16 mouse cellular contexts compared by ENCODE assay signal in genomic region chr3:104585303-104585702, GRCm38 (mm10). TPM values are rescaled to one million over a fixed set of nuclear protein-coding genes. Genes with fewer than 3 reads are reported as not detected.
DNase-seq lines count a peak whose midpoint lies in the region; ATAC-seq lines count a peak whose summit lies in the region.
"Had no signal": no experiment of that assay in that cellular context is flagged by ENCODE, and none has a peak within 500 bp of the region (broad histone marks: within the 10 kb centered on the region; RNA-seq: fewer than 3 reads in every experiment).

No protein-coding gene starts in this region.

- no peak overlapping the region; the same call in 1 of the 2 replicates for H3K27ac ChIP-seq in liver, embryonic 13.5 days
- H3K27ac ChIP-seq: hindbrain, embryonic 13.5 days; left cerebral cortex, adult 2 months; limb, embryonic 13.5 days; midbrain, embryonic 13.5 days had no signal

- no peak overlapping the region for H3K9ac ChIP-seq in liver, embryonic 13.5 days
- H3K9ac ChIP-seq: hindbrain, embryonic 13.5 days; limb, embryonic 13.5 days; midbrain, embryonic 13.5 days had no signal

- H3K27me3 ChIP-seq in liver, embryonic 13.5 days: no peaks in the 10 kb centered on the region
- H3K27me3 ChIP-seq: hindbrain, embryonic 13.5 days; limb, embryonic 13.5 days; midbrain, embryonic 13.5 days had no signal

- H3K4me3 ChIP-seq in liver, embryonic 13.5 days (replicated peaks): no peak overlapping the region
- H3K4me3 ChIP-seq: hindbrain, embryonic 13.5 days; left cerebral cortex, adult 2 months; limb, embryonic 13.5 days; midbrain, embryonic 13.5 days had no signal

- H3K36me3 ChIP-seq in liver, embryonic 13.5 days: no peaks in the 10 kb centered on the region
- H3K36me3 ChIP-seq: hindbrain, embryonic 13.5 days; limb, embryonic 13.5 days; midbrain, embryonic 13.5 days had no signal

- 27% methylated on average over 6 of the region's 6 CpGs for WGBS in liver, embryonic 13.5 days (ENCODE audit: insufficient replicate concordance)

- DNase-seq in adrenal gland, postnatal 36 days: peak; percentile 9 to 28
- DNase-seq in adrenal gland, adult 18-20 months (ENCODE audit: low spot score in 2 of 2): no peak
- DNase-seq in testis, postnatal 14 days (ENCODE audit: low spot score): peak; percentile 16
- no peak for DNase-seq in testis, postnatal 10 days (ENCODE audit: low spot score)
- DNase-seq in liver, embryonic 13.5 days: peak; percentile 31
- no peak for DNase-seq in frontal cortex, postnatal 25 days (ENCODE audit: low spot score in 2 of 2)
- no peak for DNase-seq in kidney, postnatal 36 days
- DNase-seq in frontal cortex, postnatal 14 days (ENCODE audit: low spot score in 2 of 2): no peak
- DNase-seq: cerebellum, postnatal 10 days; kidney, adult 9 months; lung, postnatal 10 days; thymus, postnatal 4 days had no signal

- ATAC-seq in liver, embryonic 13.5 days (ENCODE audit: low read depth): peak; percentile 97
- ATAC-seq: midbrain, embryonic 13.5 days had no signal

- H3K4me1 ChIP-seq in liver, embryonic 13.5 days (replicated peaks): peaks cover 10% of the 10 kb centered on the region
- H3K4me1 ChIP-seq: hindbrain, embryonic 13.5 days; midbrain, embryonic 13.5 days had no signal

- H3K9me3 ChIP-seq in liver, embryonic 13.5 days (replicated peaks): no peaks in the 10 kb centered on the region
- H3K9me3 ChIP-seq: hindbrain, embryonic 13.5 days; limb, embryonic 13.5 days; midbrain, embryonic 13.5 days had no signal

- H3K4me2 ChIP-seq in liver, embryonic 13.5 days: 0 out of 2 replicates have a peak overlapping the region, but pooled peaks have one; percentile 2
- H3K4me2 ChIP-seq: hindbrain, embryonic 13.5 days; limb, embryonic 13.5 days; midbrain, embryonic 13.5 days had no signal

RNA-seq across cellular contexts. Expression of gene Slc16a1, which starts 53.2 kb away (rescaled TPM):
- 10 to 100 TPM; 34.4 to 62.7 TPM for total RNA-seq in adrenal gland, postnatal 36 days (2021)
- total RNA-seq in adrenal gland, adult 18-20 months (2021): 100 to 1,000 TPM in 1 of 2 experiments, 10 to 100 TPM in 1; 49.3 to 122 TPM
- polyA plus RNA-seq in liver, embryonic 13.5 days (2015; fragmentation: Nextera tagmentation; extraction: Ambion mirVana): 81.9 and 106 TPM in 2 replicates

Comparison
In these comparisons a context has a peak if more than half of its experiments do, and no peak if none do; other contexts are left out.
1. DNase-seq: peak in adrenal gland, postnatal 36 days (2 of 2), testis, postnatal 14 days (single experiment) and liver, embryonic 13.5 days (single experiment); none in adrenal gland, adult 18-20 months (0 of 2), testis, postnatal 10 days (single experiment), frontal cortex, postnatal 25 days (0 of 2), kidney, postnatal 36 days (0 of 2) and frontal cortex, postnatal 14 days (0 of 2).